Mouse (Mus musculus) cerebellum, adult (tissue): ENCODE measurements around the gene Olfr374.
"Not testable (repeated sequence)": the region's sequence is repeated elsewhere in the genome, so short reads cannot be mapped to it uniquely, and the experiment has no call there.

Experiments used
- ATAC-seq: cut with Nextera tagmentation; 2 replicates; pipeline ENCODE4 v1.9.2; 2017; ENCODE audit warnings: mild to moderate bottlenecking, moderate library complexity, mixed read lengths; ENCODE audit not compliant: insufficient number of reproducible peaks, low FRiP score, low TSS enrichment

Gene Olfr374

DNA sequence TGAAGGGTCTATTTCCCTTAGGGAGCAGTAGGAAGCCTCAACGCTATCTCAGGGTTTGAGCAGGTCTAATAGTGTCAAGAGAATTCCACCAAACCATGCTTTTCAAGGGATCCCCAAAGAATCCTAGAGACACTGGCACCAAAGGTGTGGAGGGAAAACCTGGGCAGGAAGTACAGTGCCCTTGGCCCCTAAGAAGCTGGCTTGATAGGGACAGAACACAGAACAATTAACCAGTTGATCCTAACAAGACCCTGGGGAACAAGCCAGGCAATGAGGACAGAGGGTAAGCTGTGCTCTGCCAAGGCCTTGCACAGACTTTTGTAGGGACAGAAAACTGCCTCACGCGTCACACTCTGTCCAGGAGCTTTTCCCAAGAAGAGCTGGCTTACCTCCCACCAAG lies at the start of gene Olfr374:
Olfr374 (plus strand) TSS at position 301 of the 400 bp plus-strand sequence.
- no peak for ATAC-seq

DNA sequence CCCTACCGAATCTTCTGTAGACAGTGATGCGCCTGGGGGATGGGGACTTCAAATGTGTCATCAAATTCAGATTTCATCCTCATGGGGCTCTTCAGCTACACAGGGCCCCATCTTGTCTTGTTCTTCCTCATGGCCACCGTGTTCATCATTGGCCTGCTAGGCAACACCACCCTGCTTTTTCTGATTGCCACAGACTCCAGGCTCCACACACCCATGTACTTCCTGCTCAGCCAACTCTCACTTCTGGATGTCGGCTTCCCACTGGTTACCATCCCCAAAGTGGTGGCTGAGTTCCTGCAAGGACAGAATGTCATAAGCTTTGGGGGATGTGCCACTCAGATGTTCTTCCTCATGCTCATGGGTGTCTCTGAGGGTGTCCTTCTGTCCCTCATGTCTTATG lies 49.2 kb upstream of the Olfr374 start:
- ATAC-seq, result not testable (repeated sequence)

DNA sequence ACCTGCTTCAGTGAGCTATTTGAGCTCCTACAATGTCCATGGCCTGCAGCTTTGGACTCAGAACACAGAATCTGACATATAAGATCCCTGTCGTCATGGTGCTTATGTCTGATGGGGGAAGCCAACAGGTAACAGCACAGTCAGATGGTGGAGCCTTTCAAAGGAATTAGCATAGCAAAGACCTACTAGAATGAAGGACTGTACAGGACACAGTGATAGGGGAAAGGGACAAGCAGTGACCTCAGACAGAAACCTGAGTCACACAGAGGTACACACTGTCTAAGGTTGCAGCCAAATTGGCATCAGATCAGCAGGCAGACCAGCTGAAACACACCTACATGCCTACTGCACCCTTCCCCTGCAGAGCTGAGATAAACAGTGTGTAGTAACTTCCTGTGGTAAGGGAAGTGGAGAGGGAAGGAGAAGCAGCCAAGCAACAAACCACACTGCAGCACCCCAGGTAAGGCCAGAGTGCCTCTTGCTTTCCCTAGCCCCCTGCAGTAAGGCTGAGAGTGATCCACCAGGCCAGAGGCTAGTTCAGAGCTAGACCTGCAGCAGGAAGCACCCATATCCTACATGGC lies 39.9 kb upstream of the Olfr374 start:
- ATAC-seq, result not testable (repeated sequence)

DNA sequence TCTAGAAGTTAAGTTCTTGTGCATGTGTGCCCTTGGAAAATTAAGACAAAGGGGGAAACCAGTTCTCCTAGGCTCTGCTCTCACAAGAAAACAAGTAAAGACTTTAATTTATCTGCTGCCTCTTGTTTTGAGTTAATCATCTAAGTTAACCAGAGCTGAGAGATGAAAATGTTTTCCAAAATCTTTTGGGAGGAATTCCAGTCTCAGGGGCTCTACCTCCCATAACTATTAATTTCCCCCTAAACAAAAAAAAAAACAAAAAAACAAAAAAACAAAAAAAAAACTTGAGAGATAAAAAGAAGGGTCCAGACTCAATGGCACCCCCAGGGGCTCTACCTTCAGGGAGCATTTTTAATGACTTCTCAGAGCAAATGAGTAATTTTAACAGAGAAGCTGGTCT lies 24.0 kb upstream of the Olfr374 start, which contains the start of gene Olfr373:
Olfr373 (plus strand) TSS at position 301 of the 400 bp plus-strand sequence.
- not testable (repeated sequence) for ATAC-seq

DNA sequence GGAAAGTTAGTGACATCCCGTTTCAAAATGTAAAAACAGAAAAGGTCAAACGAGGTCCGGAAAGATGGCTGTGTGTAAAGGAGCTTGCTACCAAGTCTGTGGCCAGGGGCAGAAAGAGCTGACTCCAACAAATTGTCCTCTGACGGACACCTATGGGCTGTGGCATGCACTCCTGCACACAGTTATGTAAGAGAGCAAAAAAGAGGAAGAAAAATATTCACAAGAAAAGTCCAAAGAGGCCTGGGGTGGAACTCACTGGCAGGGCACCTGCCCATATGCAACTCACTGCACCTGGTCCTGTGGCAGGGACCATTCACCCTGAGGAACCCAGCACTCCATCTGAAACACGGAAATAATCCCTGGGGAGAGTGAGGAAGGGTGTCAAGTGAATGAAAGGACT lies 22.1 kb upstream of the Olfr374 start:
- ATAC-seq, result no peak

DNA sequence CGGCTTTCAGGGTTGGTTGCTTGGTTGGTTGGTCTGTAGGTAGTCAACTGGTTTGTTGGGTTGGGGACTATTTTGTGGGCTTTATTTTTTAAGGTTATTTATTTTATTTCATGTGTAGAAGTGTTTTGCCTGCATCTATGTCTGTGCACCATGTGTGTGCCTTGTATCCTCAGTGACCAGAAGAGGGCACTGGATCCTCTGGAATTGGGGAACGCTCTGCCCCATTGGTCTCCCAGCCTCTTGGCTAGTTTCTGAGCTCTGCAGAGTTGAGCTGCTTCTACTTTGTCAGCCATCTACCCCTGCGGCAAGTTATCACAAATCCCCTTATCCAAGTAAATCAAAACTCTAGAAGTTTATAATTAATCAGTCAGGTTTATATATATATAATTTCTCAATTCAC lies 19.2 kb upstream of the Olfr374 start:
- not testable (repeated sequence) for ATAC-seq

DNA sequence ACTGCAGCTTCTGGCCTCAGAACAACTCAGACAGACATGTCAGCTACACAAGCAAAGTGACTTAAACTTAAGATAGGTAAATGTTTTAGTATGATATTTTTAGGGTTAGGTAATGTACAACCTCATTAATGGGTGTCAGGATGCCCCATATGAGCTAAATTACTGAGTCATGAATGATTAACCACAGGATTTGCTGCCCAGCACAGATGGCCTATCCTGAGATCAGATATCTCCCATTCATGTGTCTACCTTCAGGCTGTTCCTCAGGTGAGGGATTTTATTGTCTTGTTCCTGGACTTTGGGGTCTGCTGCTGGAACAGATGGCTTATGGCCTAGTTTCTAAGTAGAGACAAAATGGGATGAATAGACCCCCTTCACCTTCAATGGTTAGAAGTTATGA lies 10.1 kb upstream of the Olfr374 start:
- not testable (repeated sequence) for ATAC-seq

DNA sequence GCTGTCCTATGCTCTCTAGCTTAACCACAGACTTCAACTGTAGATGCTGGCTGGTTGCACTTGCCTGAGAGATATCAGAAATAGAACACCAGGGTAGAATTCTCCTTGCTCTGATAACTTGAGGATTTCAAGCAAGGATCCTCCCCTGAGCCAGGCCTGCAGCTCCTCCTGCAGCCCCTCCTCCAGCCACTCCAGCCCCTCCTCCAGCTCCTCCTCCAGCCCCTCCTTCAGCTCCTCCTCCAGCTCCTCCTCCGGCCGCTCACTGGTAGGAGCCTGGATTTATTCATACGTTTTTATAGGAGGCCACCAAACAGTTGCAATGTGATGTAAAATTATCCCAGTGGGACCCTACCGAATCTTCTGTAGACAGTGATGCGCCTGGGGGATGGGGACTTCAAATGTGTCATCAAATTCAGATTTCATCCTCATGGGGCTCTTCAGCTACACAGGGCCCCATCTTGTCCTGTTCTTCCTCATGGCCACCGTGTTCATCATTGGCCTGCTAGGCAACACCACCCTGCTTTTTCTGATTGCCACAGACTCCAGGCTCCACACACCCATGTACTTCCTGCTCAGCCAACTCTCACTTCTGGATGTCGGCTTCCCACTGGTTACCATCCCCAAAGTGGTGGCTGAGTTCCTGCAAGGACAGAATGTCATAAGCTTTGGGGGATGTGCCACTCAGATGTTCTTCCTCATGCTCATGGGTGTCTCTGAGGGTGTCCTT lies 7.3 kb upstream of the Olfr374 start:
- ATAC-seq, result not testable (repeated sequence)

DNA sequence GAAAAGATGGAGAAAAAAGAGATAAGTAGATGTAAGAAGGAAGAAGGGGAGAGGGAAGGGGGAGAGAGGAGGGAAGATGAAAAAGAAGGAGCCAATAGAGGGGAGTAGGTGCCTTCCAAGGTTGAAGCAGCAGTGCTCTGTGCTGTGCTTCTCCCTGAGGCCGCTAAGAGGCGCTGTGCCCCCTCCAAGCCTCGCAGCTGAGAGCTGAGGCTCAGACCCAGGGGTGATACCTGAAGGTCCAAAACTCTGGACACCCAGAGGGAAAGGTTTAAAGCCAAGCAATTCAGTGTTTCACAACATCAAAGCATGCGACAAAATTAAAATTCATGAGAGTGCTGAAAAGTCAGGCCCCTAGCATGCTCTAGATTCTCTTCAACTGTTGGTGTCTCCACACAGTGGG lies 1.7 kb upstream of the Olfr374 start:
- no peak for ATAC-seq

DNA sequence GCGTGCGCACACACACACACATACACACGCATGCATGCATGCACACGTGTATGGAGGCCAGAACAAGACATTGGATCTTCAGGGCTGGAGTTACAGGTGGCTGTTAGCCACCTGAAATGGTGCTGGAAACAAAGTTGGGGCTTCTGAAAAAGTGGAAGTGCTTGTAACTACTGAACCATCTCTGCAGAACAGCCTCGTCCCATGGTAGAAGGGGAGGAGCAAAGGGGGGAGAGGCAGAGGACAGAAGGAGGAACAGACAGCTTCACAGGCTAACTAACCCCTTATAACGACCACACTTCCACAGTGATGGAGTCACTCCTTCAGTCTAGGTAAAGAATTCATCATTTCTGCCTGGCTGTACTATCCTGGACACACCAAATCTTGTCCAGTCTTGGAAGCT lies 4.0 kb downstream of the Olfr374 start:
- no peak for ATAC-seq

DNA sequence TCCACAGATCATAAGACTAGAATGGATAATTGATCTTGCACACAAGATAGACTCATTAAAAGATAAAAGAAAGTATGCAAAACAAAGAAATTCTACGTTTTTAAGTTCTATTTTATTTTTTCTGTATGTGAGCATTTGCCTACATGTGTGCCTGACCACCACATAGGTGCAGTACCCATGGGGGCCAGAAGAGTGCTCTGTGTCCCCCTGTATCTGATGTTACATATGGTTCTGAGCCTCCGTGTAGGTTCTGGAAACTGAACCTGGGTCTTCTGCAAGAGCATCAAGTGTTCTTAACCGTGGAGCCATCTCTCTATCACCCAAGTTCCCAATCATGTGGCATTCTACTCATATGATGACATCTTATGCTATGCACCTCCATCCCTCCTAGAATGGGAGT lies 5.6 kb downstream of the Olfr374 start:
- ATAC-seq, result no peak

DNA sequence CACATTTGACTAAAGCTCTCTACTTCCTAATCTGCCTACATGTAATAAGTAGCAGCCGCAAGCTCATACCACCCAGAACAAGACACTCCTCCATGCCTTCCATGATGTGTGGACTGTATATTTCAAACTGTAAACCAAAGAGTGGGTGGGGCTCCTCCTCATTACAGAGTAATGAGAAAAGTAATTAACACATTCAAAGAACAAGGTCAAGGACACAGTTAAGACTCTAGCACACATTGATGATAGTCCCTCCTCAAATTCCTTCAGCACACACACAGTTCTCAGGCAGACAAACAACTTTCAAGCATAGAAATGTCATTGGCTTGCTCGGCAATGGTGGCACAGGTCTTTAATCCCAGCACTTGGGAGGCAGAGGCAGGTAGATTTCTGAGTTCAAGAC lies 8.4 kb downstream of the Olfr374 start:
- ATAC-seq, result no peak

DNA sequence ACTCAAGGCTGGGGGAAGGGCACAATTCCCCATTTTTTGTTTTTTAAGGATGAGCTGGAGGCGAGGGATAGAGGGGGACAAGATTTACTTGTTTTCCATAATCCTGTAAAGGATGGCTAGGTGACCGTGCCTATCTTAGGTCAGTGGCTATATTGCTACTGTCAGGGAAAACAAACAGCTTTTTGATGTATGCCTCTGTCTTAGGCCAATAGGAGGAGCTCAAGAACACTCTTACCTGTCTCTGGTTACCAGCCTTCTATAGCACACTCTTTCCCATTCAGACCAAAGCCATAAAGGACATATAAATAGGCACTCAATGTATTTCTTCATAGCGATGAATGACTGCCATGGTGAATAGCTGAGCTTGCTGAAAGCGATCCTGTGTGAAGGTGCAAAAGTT lies 11.8 kb downstream of the Olfr374 start:
- ATAC-seq, result no peak

DNA sequence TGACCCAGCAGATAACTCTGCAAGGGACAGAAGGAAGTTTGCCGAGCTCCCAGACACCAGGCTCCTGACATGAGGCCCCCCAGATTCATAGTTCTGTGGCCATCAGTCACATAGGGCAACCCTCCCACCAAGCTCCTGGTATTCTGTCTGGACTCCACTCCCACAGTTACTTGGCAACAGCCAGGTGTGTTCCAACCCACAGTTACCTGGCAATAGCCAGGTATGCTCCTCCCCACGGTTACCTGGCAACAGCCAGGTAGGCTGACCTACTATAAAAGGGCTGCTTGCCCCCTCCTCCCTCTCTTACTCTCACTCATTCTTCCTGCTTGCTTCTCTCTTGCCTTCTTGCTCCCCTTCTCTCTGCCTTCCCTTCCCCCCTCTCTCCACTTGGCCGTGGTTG lies 14.6 kb downstream of the Olfr374 start:
- not testable (repeated sequence) for ATAC-seq

DNA sequence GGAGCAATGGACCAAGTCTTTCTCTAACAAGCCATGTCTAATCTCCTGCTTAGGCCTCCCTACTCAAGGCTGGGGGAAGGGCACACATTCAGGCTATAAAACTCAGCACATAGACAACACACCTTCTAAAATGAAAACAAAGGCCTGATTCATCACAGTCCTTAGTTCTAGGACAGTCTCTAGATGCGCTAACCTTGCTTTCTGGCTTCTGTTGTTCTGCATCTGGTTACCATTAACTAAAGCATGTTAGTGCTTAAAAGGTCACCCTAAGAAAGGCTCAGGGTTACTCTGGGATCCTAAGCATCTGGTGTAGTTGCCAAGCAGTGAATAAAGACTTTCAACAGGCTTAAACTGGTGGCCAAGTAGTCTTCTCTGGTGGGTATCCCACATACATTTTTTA lies 15.2 kb downstream of the Olfr374 start:
- no peak for ATAC-seq

DNA sequence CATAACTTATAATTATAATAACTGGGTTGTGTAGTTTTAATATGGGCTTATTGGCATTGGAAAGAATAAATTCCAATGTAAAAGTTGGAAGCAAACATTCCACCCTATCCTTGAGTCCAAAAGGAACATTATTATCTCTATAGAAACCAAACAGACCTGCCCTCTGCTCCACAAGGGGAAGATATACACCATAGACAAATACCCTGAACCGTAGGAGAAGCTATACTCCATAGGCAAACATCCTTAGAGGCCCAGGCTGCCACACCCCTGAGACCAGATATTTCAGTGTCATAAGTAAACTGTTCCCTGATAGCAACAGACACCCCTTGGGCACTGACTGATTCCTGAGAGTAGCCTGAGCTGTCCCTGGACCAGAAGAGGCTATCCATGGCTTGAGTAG lies 21.0 kb downstream of the Olfr374 start:
- no peak for ATAC-seq

DNA sequence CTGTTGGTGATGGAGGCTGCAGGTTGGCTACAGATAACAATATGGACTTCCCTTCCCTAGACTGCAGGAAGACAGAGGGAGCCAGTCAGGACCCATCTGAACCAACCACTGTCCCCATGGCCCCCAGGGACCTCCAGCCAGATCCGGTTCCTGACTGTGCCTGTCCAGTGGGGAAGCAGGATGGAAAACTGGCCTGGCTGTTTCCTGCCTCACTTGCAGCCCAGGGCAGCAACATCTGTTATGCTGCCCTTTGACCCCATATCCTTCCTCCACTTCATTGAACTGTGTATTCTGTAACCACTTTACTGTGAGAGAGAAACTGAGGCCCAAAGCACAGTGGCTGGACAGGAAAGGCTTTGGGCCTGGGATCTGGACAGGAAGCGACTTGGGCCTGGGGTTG lies 24.4 kb downstream of the Olfr374 start:
- ATAC-seq, result no peak

DNA sequence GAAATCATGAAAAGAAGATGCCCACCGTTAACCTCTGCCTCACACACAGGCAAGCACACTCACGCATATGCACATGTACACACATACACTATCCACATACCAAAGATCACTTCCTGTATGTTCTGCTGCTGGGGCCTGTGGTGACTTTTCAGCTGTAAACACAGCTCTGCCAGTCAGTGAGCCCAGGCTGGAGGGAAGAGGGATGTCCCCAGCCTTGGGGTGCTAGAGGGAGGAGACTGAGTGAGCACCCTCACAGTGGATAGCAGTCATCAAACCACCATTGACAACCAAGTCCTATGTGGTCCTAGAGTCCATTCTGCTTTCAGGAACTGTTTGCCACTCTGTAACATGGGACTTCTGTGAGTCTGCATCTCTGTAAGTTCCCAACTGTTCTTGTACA lies 25.1 kb downstream of the Olfr374 start:
- no peak for ATAC-seq

DNA sequence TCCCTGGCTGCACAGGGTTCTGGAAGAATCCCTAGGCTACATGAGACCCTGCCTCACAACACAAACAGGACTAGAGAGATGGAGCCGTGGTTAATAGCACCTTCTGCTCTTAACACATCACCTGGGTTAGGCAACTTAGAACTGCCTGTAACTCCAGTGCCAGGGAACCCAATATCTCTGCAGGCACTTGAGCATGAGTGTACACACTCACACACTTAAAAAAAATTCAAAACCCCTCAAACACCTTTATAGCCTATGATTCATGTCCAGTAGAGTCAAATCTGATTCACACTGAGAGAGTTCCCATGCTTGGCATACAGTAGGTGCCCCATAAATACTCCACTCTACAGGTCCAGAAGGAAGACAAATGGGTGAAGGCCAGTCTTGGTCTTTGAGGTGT lies 25.6 kb downstream of the Olfr374 start:
- ATAC-seq, result no peak

DNA sequence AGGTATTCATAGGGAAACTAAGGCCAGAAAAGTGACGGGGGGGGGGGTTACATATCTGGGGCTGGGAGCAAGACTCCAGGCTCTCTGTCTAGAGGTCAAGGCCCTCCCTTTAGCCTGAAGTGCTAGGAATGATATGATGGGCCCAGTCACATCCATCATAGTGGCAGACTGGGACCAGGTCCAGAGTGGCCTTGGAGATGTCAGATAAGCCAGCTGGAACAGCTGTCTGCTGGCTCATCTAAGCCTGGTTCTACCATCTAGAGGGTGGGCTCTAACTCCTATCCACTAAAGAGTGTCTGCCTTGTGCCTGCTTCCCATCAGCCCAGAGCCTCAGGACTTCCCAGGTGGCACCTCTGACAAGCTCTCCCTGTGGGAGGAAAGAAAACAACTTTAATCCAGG lies 26.1 kb downstream of the Olfr374 start:
- no peak for ATAC-seq

DNA sequence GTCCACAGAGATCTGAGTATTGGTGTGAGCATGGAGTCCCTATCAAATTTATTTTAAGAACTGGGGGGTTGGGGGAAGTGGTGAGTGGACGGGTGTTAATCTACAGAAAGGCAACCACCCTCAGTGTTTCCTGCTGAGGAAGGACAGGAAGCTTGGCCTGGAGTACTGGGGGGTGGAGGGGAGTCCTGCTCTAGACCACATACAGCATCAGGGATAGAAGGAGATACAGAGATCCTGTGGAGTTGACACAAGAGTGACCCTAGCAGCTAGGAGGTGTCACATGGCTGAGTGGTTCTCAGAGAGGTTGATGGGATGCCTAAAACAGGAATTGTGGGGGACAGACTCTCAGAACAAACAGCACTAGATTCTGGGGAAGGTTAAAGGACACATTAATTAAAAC lies 26.7 kb downstream of the Olfr374 start:
- no peak for ATAC-seq

DNA sequence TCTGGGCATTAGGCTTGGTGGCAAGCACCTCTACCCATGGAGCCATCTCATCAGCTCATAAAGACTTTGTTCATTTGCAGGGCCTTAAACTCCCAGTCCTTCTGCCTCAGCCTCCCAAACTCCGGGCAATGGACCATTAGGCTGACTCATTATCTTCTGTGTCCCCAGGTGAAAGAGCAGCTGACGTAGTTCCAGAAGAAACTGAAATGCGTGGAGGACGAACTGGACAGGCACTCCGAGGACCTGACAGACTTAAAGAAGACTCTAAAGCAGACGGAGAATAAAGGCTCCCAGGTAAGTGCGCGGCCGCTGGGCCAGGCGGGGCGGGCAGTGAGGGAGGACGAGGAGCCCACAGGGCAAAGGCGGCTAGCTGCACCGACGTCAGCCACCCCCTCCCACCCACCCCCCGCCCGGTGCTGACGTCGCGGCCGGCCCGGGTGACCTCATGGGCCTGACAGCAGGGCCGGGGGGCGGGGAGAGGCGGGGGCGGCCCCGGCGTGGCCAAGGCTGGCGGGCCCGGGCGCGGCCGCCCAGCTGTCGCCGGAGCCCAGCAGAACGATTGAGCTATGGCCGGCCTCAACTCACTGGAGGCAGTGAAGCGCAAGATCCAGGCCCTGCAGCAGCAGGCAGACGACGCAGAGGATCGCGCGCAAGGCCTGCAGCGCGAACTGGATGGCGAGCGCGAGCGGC lies 28.1 kb downstream of the Olfr374 start, which contains the start of gene Tpm4:
Tpm4 (plus strand) TSS at position 220 of the 690 bp plus-strand sequence.
- ATAC-seq, result peak; percentile 65
